Mouse (Mus musculus): ENCODE data around the gene Mrpl39. TPM values are rescaled to one million over a fixed set of nuclear protein-coding genes. Genes with fewer than 3 reads are reported as not detected.
A peak's percentile ranks its signal among the peaks of the same experiment; 100 is the strongest.

Gene Mrpl39
- polyA plus RNA-seq, 1 experiment from 2014 or later: 25.6 TPM

GRCm38 (mm10) chr16:84680760-84681159 is 54.8 kb downstream of the Mrpl39 start:
- WGBS: 70% methylated on average over 5 of the region's 5 CpGs
- no peak for TF ChIP-seq CTCF (IDR thresholded peaks at IDR 0.05; ENCODE audit: low read depth)
- Histone ChIP-seq H3K4me1 (replicated peaks; ENCODE audit: control insufficient read depth, insufficient read depth, low read length) (no peaks in the 10 kb centered on the region), H3K9me3 (ENCODE audit: control insufficient read depth) (no peaks in the 10 kb centered on the region), H3K9ac (ENCODE audit: low read depth, low read length) (no peak overlapping the region), H3K27me3 (replicated peaks; ENCODE audit: control insufficient read depth, insufficient read depth, low read length) (no peaks in the 10 kb centered on the region), H3K4me3 (ENCODE audit: low read depth, low read length) (no peak overlapping the region), H3K4me2 (replicated peaks; ENCODE audit: low read depth) (no peak overlapping the region), H3K27ac (ENCODE audit: low read depth, low read length) (no peak overlapping the region), H3K36me3 (ENCODE audit: control insufficient read depth, insufficient read depth) (no peaks in the 10 kb centered on the region)
- ATAC-seq: no peak

GRCm38 (mm10) chr16:84677292-84677691 is 58.2 kb downstream of the Mrpl39 start:
- WGBS: 84% methylated on average over 3 of the region's 3 CpGs
- H3K9me3 ChIP-seq (ENCODE audit: control insufficient read depth): no peaks in the 10 kb centered on the region
- H3K27ac ChIP-seq (ENCODE audit: low read depth, low read length): no peak overlapping the region
- H3K4me2 ChIP-seq (replicated peaks; ENCODE audit: low read depth): no peak overlapping the region
- no peak overlapping the region for H3K4me3 ChIP-seq (ENCODE audit: low read depth, low read length)
- no peak for ATAC-seq
- no peaks in the 10 kb centered on the region for H3K36me3 ChIP-seq (ENCODE audit: control insufficient read depth, insufficient read depth)
- H3K4me1 ChIP-seq (replicated peaks; ENCODE audit: control insufficient read depth, insufficient read depth, low read length): no peaks in the 10 kb centered on the region
- H3K27me3 ChIP-seq (replicated peaks; ENCODE audit: control insufficient read depth, insufficient read depth, low read length): no peaks in the 10 kb centered on the region
- H3K9ac ChIP-seq (ENCODE audit: low read depth, low read length): no peak overlapping the region
- TF ChIP-seq CTCF (IDR thresholded peaks at IDR 0.05; ENCODE audit: low read depth): no peak

MicroRNAs encoded within 50 kb of the gene (microRNA counts, 519-probe panel; counts per million panel counts)
- microRNA mmu-miR-155: 3,374 counts per million, percentile 40 among the panel's probes with 10 or more counts

Small RNA genes within 50 kb of the gene (microRNA-seq; reads per million reads assigned to microRNA genes)
- 46.2 reads per million, percentile 39 among the genes with 10 or more reads in this experiment for gene Mir155

Other genes with a start within 250 kb of the Mrpl39 start
- gene A730009L09Rik, start 220.6 kb downstream of the Mrpl39 start, polyA plus RNA-seq (2015; fragmentation: Nextera tagmentation; extraction: Ambion mirVana): not detected in 2 replicates
- 5.9 and 6.0 TPM in 2 replicates for gene Jam2, start 38.4 kb upstream of the Mrpl39 start, polyA plus RNA-seq (2015; fragmentation: Nextera tagmentation; extraction: Ambion mirVana)
- 10.8 and 12.1 TPM in 2 replicates for gene Gabpa, start 99.2 kb upstream of the Mrpl39 start, polyA plus RNA-seq (2015; fragmentation: Nextera tagmentation; extraction: Ambion mirVana)
- gene Atp5j, start 99.9 kb upstream of the Mrpl39 start, polyA plus RNA-seq (2015; fragmentation: Nextera tagmentation; extraction: Ambion mirVana): 1,184 and 1,284 TPM in 2 replicates

Measured in intestine, postnatal 0 days (tissue).